Mouse (Mus musculus): ENCODE results near the gene Tlr7.
A peak's percentile ranks its signal among the peaks of the same experiment; 100 is the strongest.
"Not testable (repeated sequence)": the region's sequence is repeated elsewhere in the genome, so short reads cannot be mapped to it uniquely, and the experiment has no call there.

The Tlr7 gene

GRCm38 (mm10) chrX:167330399-167330798, at the start of gene Tlr7:
TSS of gene Tlr7 (minus strand) at chrX:167330558.
- peak; percentile 42 for DNase-seq (ENCODE audit: low spot score)

- no peak for DNase-seq (ENCODE audit: low spot score)
Observed at GRCm38 (mm10) chrX:167380073-167380472, 49.7 kb upstream of the Tlr7 start.

- not testable (repeated sequence) for DNase-seq (ENCODE audit: low spot score)
Observed at GRCm38 (mm10) chrX:167361231-167361630, 30.9 kb upstream of the Tlr7 start.

GRCm38 (mm10) chrX:167359704-167360103, 29.3 kb upstream of the Tlr7 start:
- DNase-seq (ENCODE audit: low spot score), result peak; percentile 6

- no peak for DNase-seq (ENCODE audit: low spot score)
Observed at GRCm38 (mm10) chrX:167357415-167357814, 27.1 kb upstream of the Tlr7 start.

- DNase-seq (ENCODE audit: low spot score), result no peak
Observed at GRCm38 (mm10) chrX:167355965-167356364, 25.6 kb upstream of the Tlr7 start.

- DNase-seq (ENCODE audit: low spot score), result no peak
Observed at GRCm38 (mm10) chrX:167353617-167354016, 23.3 kb upstream of the Tlr7 start.

GRCm38 (mm10) chrX:167346440-167346839, 16.1 kb upstream of the Tlr7 start:
- DNase-seq (ENCODE audit: low spot score), result no peak

GRCm38 (mm10) chrX:167344356-167344755, 14.0 kb upstream of the Tlr7 start:
- DNase-seq (ENCODE audit: low spot score), result no peak

GRCm38 (mm10) chrX:167341811-167342210, 11.5 kb upstream of the Tlr7 start:
- no peak for DNase-seq (ENCODE audit: low spot score)

GRCm38 (mm10) chrX:167340190-167340589, 9.8 kb upstream of the Tlr7 start:
- no peak for DNase-seq (ENCODE audit: low spot score)

GRCm38 (mm10) chrX:167337990-167338389, 7.6 kb upstream of the Tlr7 start:
- no peak for DNase-seq (ENCODE audit: low spot score)

GRCm38 (mm10) chrX:167334571-167334970, 4.2 kb upstream of the Tlr7 start:
- DNase-seq (ENCODE audit: low spot score), result no peak

- no peak for DNase-seq (ENCODE audit: low spot score)
Observed at GRCm38 (mm10) chrX:167332607-167333006, 2.2 kb upstream of the Tlr7 start.

- no peak for DNase-seq (ENCODE audit: low spot score)
Observed at GRCm38 (mm10) chrX:167330993-167331392, 635 bp upstream of the Tlr7 start.

- no peak for DNase-seq (ENCODE audit: low spot score)
Observed at GRCm38 (mm10) chrX:167329620-167330019, 738 bp downstream of the Tlr7 start.

- no peak for DNase-seq (ENCODE audit: low spot score)
Observed at GRCm38 (mm10) chrX:167329098-167329497, 1.3 kb downstream of the Tlr7 start.

- DNase-seq (ENCODE audit: low spot score), result no peak
Observed at GRCm38 (mm10) chrX:167328519-167328918, 1.8 kb downstream of the Tlr7 start.

GRCm38 (mm10) chrX:167323742-167324141, 6.6 kb downstream of the Tlr7 start:
- DNase-seq (ENCODE audit: low spot score), result no peak

- no peak for DNase-seq (ENCODE audit: low spot score)
Observed at GRCm38 (mm10) chrX:167321233-167321806, 9.0 kb downstream of the Tlr7 start.

- no peak for DNase-seq (ENCODE audit: low spot score)
Observed at GRCm38 (mm10) chrX:167318819-167319396, 11.4 kb downstream of the Tlr7 start.

- DNase-seq (ENCODE audit: low spot score), result no peak
Observed at GRCm38 (mm10) chrX:167315766-167316165, 14.6 kb downstream of the Tlr7 start.

- DNase-seq (ENCODE audit: low spot score), result no peak
Observed at GRCm38 (mm10) chrX:167315093-167315726, 15.1 kb downstream of the Tlr7 start.

- DNase-seq (ENCODE audit: low spot score), result not testable (repeated sequence)
Observed at GRCm38 (mm10) chrX:167302061-167302460, 28.3 kb downstream of the Tlr7 start.

All from T-cell, adult 2 months (primary cell).